Mouse (Mus musculus) ES-Bruce4 (cell line): ENCODE results near the gene Cyb5r1.

Source experiments
- EP300 ChIP-seq: IDR thresholded peaks from 2 replicates; pipeline ENCODE4 v1.6.1; 2011; ENCODE audit warnings: low read depth, low read length; ENCODE audit not compliant: insufficient read depth
- POLR2A ChIP-seq: IDR thresholded peaks from one replicate; pipeline ENCODE4 v1.8.1; 2011; ENCODE audit warnings: low read length; ENCODE audit not compliant: insufficient read depth

GRCm38 (mm10) chr1:134435414-134435813, 30.1 kb downstream of the Cyb5r1 start:
- TF ChIP-seq POLR2A (no peak), EP300 (no peak)
